Mouse (Mus musculus) liver, postnatal 0 days (tissue): ENCODE results near the gene Ip6k1. TPM values are rescaled to one million over a fixed set of nuclear protein-coding genes. Genes with fewer than 3 reads are reported as not detected.

Experiments used
- ATAC-seq: fragments of 200-750 bp; cut with Nextera tagmentation; 2 replicates; pipeline ENCODE4 v1.8.0; 2017; ENCODE audit warnings: mild to moderate bottlenecking, moderate library complexity
- DNase-seq: peaks from one replicate; pipeline ENCODE4 v3.0.0-alpha.2; 2016
- H3K27ac ChIP-seq: fragments of 300-500 bp; sonication (generic); 2 replicates; pipeline ENCODE4 v1.5.1; 2014; ENCODE audit warnings: antibody characterized with exemption, moderate library complexity, mild to moderate bottlenecking, low read depth
- H3K27me3 ChIP-seq: fragments of 300-500 bp; sonication (generic); 2 replicates; pipeline ENCODE4 v1.6.1; 2014; ENCODE audit warnings: low read length, control low read depth, mixed read lengths; ENCODE audit not compliant: insufficient read depth
- H3K36me3 ChIP-seq: fragments of 300-500 bp; sonication (generic); replicated peaks from 2 replicates; pipeline ENCODE4 v1.6.1; 2014; ENCODE audit warnings: mild to moderate bottlenecking, control low read depth, low read length, moderate library complexity, mixed read lengths; ENCODE audit not compliant: insufficient read depth
- H3K4me1 ChIP-seq: fragments of 300-500 bp; sonication (generic); 2 replicates; pipeline ENCODE4 v1.6.1; 2014; ENCODE audit warnings: antibody characterized with exemption, mild to moderate bottlenecking, control low read depth; ENCODE audit not compliant: insufficient read depth
- H3K4me2 ChIP-seq: fragments of 300-500 bp; sonication (generic); 2 replicates; pipeline ENCODE4 v1.6.1; 2014; ENCODE audit warnings: low read depth, mild to moderate bottlenecking, low read length, moderate library complexity, mixed read lengths
- H3K4me3 ChIP-seq: fragments of 300-500 bp; sonication (generic); 2 replicates; pipeline ENCODE4 v1.5.1; 2014; ENCODE audit warnings: low read depth, low read length
- H3K9ac ChIP-seq: fragments of 300-500 bp; sonication (generic); replicated peaks from 2 replicates; pipeline ENCODE4 v1.6.1; 2014; ENCODE audit warnings: mild to moderate bottlenecking, moderate library complexity
- H3K9me3 ChIP-seq: fragments of 300-500 bp; sonication (generic); 2 replicates; pipeline ENCODE4 v1.6.1; 2016; ENCODE audit warnings: mild to moderate bottlenecking, control low read depth, low read length, mixed read lengths
- CTCF ChIP-seq: sonication (generic); IDR thresholded peaks from 2 replicates; pipeline ENCODE4 v1.5.1; 2016; ENCODE audit warnings: antibody characterized with exemption, low read depth
- EP300 ChIP-seq: IDR thresholded peaks from 2 replicates; pipeline ENCODE4 v1.6.1; 2016; ENCODE audit warnings: antibody characterized with exemption, low read depth, mild to moderate bottlenecking
- WGBS: fragments of 180-500 bp; shearing (Covaris S2); extraction: QIAGEN DNeasy Blood & Tissue Kit; methylation state at CpG from one replicate; pipeline ENCODE4 v1.1.7; 2014; ENCODE audit not compliant: insufficient replicate concordance; 5-methylcytosine and 5-hydroxymethylcytosine counted together
- polyA plus RNA-seq: library from polyadenylated mRNA; unstranded; fragments of >200 nt; fragmentation: Nextera tagmentation; extraction: Ambion mirVana; gene quantifications from 2 replicates; pipeline ENCODE4 v1.2.1, GENCODE M21; 2015

The Ip6k1 gene
- polyA plus RNA-seq, 1 experiment from 2014 or later: 19.8 TPM

GRCm38 (mm10) chr9:107961881-107962280 lies 40.4 kb upstream of the Ip6k1 start:
- no peak overlapping the region for H3K4me2 ChIP-seq
- no peaks in the 10 kb centered on the region for H3K4me1 ChIP-seq
- H3K4me3 ChIP-seq: no peak overlapping the region
- ATAC-seq (no peak), DNase-seq (no peak)
- TF ChIP-seq EP300: no peak
- TF ChIP-seq CTCF: peak; percentile 50
- peaks cover 26% of the 10 kb centered on the region for H3K36me3 ChIP-seq
- H3K9ac ChIP-seq: no peak overlapping the region
- H3K27me3 ChIP-seq: no peaks in the 10 kb centered on the region
- no peak overlapping the region for H3K27ac ChIP-seq
- 49% methylated on average over 5 of the region's 5 CpGs for WGBS
- H3K9me3 ChIP-seq: no peaks in the 10 kb centered on the region

DNA sequence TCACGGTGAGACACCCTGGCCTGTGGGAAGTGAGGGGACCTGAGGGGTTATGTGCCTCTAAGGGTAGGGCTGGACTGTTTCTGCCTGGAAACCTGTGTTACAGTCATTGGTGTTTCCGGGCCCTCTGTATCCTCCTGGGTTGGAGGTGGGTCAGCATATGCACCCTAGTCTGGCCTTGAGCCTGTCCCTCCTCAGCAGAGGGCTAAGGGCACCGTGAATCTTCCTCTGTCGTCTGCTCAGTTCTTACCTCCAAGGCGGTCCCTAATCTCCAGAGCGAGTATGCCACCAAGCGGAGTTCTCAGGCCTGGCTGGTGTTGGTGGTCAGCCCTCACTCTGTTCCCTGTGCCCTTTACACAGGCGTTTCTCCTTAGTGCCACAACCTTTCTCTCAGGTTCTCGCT lies 39.4 kb upstream of the Ip6k1 start:
- Histone ChIP-seq H3K36me3 (peaks cover 26% of the 10 kb centered on the region), H3K4me2 (no peak overlapping the region), H3K9ac (no peak overlapping the region), H3K4me3 (no peak overlapping the region), H3K9me3 (no peaks in the 10 kb centered on the region), H3K27me3 (no peaks in the 10 kb centered on the region), H3K4me1 (peaks cover 4% of the 10 kb centered on the region; the same call in 1 of the 2 replicates), H3K27ac (no peak overlapping the region)
- no peak for DNase-seq
- WGBS: 94% methylated on average over 9 of the region's 9 CpGs
- no peak for TF ChIP-seq EP300
- no peak for TF ChIP-seq CTCF
- no peak for ATAC-seq

DNA sequence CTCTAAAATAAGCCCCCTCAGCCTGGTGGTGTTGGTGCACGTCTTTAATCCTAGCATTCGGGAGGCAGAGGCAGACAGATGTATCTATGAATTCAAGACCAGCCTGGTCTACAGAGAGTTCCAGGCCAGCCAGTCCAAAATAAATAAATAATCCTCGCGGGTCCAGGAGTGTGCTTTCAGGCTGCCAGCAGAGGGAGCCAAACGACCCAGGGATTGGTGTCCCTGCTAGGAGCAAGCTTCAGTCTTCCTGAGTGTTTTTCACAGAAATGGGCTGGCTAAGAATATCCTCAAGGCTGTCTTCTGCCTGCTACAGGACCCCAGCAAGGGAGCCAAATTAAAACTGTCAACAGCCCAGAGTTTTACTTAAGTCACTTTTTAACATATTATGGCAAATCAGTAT lies 38.6 kb upstream of the Ip6k1 start:
- Histone ChIP-seq H3K27ac (no peak overlapping the region), H3K36me3 (peaks cover 25% of the 10 kb centered on the region), H3K4me1 (peaks cover 4% of the 10 kb centered on the region; the same call in 1 of the 2 replicates), H3K4me3 (no peak overlapping the region), H3K4me2 (no peak overlapping the region), H3K27me3 (no peaks in the 10 kb centered on the region), H3K9me3 (no peaks in the 10 kb centered on the region), H3K9ac (no peak overlapping the region)
- DNase-seq (peak; percentile 93), ATAC-seq (peak; percentile 80)
- 16% methylated on average over 5 of the region's 5 CpGs for WGBS
- TF ChIP-seq EP300: peak; percentile 23; the same call in 1 of the 2 replicates
- TF ChIP-seq CTCF: peak; percentile 98

- Histone ChIP-seq H3K27me3 (no peaks in the 10 kb centered on the region), H3K4me3 (no peak overlapping the region), H3K27ac (no peak overlapping the region), H3K9me3 (no peaks in the 10 kb centered on the region), H3K9ac (no peak overlapping the region), H3K4me2 (no peak overlapping the region), H3K36me3 (peaks cover 24% of the 10 kb centered on the region), H3K4me1 (peaks cover 4% of the 10 kb centered on the region; the same call in 1 of the 2 replicates)
- ATAC-seq: no peak
- 87% methylated on average over 9 of the region's 9 CpGs for WGBS
- TF ChIP-seq CTCF (no peak), EP300 (no peak)
- DNase-seq: no peak
Measured at GRCm38 (mm10) chr9:107964681-107965080, 37.6 kb upstream of the Ip6k1 start.

DNA sequence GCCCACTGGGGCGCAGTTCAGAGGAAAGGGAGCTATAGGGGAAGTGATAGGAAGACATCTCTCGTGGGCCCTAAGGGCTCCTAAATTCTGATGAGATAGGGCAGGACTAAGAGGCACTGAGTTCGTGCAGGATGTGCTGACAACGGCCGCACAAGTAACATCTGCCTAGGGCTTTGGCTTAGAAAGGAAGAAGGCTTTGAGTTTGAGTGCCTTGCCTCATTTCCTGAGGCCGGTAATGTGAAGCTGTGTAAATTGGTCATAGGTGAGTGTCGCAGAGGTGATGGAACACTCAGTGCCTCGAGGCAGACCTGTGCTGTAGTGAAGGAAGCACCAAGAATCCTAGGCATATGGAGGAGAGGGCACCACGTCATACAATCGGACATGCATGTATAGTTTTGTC lies 35.6 kb upstream of the Ip6k1 start:
- no peak for DNase-seq
- Histone ChIP-seq H3K36me3 (peaks cover 15% of the 10 kb centered on the region), H3K4me2 (no peak overlapping the region), H3K4me3 (no peak overlapping the region), H3K27ac (0 out of 2 replicates have a peak overlapping the region, but pooled peaks have one; percentile 6), H3K9ac (no peak overlapping the region), H3K27me3 (no peaks in the 10 kb centered on the region), H3K9me3 (no peaks in the 10 kb centered on the region), H3K4me1 (peaks cover 15% of the 10 kb centered on the region)
- WGBS: 55% methylated on average over 10 of the region's 10 CpGs
- ATAC-seq: no peak
- no peak for TF ChIP-seq EP300
- no peak for TF ChIP-seq CTCF

DNA sequence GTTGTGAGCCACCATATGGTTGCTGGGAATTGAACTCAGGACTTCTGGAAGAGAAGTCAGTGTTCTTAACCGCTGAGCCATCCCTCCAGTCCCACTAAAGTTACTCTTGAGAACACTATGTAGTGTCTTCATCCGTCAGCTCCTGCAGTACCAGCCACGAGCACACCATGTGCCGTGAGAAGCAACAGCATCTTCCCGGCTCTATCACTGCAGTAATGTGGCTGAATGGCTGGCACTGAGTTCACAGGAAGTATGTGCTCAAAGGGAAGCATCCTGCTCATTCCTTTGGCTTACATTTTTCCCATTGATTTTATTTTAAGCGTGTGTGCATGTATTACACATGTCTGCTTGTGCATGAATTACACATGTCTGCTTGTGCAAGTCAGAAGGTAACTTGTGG lies 34.9 kb upstream of the Ip6k1 start:
- Histone ChIP-seq H3K4me1 (peaks cover 21% of the 10 kb centered on the region), H3K27ac (no peak overlapping the region), H3K9me3 (no peaks in the 10 kb centered on the region), H3K9ac (no peak overlapping the region), H3K27me3 (no peaks in the 10 kb centered on the region), H3K4me3 (no peak overlapping the region), H3K36me3 (peaks cover 10% of the 10 kb centered on the region), H3K4me2 (no peak overlapping the region)
- 78% methylated on average over 6 of the region's 6 CpGs for WGBS
- TF ChIP-seq CTCF (no peak), EP300 (no peak)
- DNase-seq (no peak), ATAC-seq (no peak)

DNA sequence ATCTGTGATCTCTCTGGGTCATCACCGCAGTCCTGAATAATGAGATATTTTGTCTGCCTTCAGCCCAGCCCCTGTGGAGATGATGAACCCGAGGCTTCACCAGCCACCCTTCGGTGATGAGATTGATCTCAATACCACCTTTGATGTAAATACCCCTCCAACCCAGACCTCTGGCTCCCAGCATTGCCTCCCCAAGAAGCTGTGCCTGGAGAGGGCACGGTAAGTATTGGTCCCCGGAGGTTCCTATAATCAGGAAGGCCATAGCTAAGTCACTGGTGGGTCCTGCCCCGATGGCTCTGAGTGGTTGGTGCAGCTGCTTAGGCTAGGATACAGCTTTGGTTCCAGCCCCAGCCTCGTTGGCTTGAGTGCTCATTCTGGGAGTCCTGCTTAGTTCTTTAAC lies 33.8 kb upstream of the Ip6k1 start:
- ATAC-seq (no peak), DNase-seq (no peak)
- Histone ChIP-seq H3K9ac (no peak overlapping the region), H3K27ac (no peak overlapping the region), H3K4me3 (no peak overlapping the region), H3K9me3 (no peaks in the 10 kb centered on the region), H3K36me3 (peaks cover 4% of the 10 kb centered on the region), H3K27me3 (no peaks in the 10 kb centered on the region), H3K4me1 (peaks cover 31% of the 10 kb centered on the region), H3K4me2 (no peak overlapping the region)
- TF ChIP-seq CTCF (no peak), EP300 (no peak)
- WGBS: 88% methylated on average over 7 of the region's 7 CpGs
